Mouse (Mus musculus) CH12.LX (cell line): ENCODE results near the gene Calcrl. TPM values are rescaled to one million over a fixed set of nuclear protein-coding genes. Genes with fewer than 3 reads are reported as not detected.

Experiments
- DNase-seq: peaks from one replicate; pipeline ENCODE4 v3.0.0-alpha.2; 2013; ENCODE audit errors: extremely low read depth
- H3K27ac ChIP-seq: 2 replicates; pipeline ENCODE4 v1.5.1; 2012; ENCODE audit warnings: low read depth, mild to moderate bottlenecking, control low read depth, moderate library complexity; ENCODE audit not compliant: insufficient read depth
- H3K27me3 ChIP-seq: replicated peaks from 2 replicates; pipeline ENCODE3; 2012; ENCODE audit warnings: inconsistent platforms
- H3K36me3 ChIP-seq, 2 experiments: replicated peaks in 1 of 2; 2 replicates each; pipeline versions ENCODE3 to v1.6.1; 2012; ENCODE audit warnings: inconsistent platforms in 1 of 2, low read length in 1 of 2, mild to moderate bottlenecking in 1 of 2, mixed read lengths in 1 of 2, moderate library complexity in 1 of 2; ENCODE audit not compliant: control insufficient read depth in 1 of 2, insufficient read depth in 1 of 2
- H3K4me1 ChIP-seq, 2 experiments: 2 replicates each; pipeline ENCODE4 v1.6.1; 2012; ENCODE audit warnings: inconsistent platforms in 1 of 2, moderate library complexity in 1 of 2; ENCODE audit not compliant: insufficient read depth in 2 of 2, control insufficient read depth in 1 of 2
- H3K4me2 ChIP-seq: 2 replicates; pipeline ENCODE4 v1.6.1; 2012; ENCODE audit warnings: low read depth, mild to moderate bottlenecking, control low read depth; ENCODE audit not compliant: poor library complexity, insufficient read depth, severe bottlenecking
- H3K4me3 ChIP-seq, 3 experiments: fragments of 150-350 bp in 1 of 3; sonication (generic) in 1 of 3; replicated peaks in 1 of 3; 2 replicates each; pipeline versions ENCODE3 to v1.5.1; 2011 to 2012; ENCODE audit warnings: low read depth in 2 of 3, low read length in 2 of 3, mild to moderate bottlenecking in 2 of 3, moderate library complexity in 2 of 3, control low read depth in 1 of 3, improper control_type of control experiment in 1 of 3, inconsistent platforms in 1 of 3, mixed read lengths in 1 of 3; ENCODE audit not compliant: poor library complexity in 1 of 3
- H3K79me2 ChIP-seq: replicated peaks from 2 replicates; pipeline ENCODE4 v1.6.1; 2012; ENCODE audit warnings: mild to moderate bottlenecking, moderate library complexity; ENCODE audit not compliant: control insufficient read depth, poor library complexity, insufficient read depth, severe bottlenecking; ENCODE audit errors: extremely low read depth
- H3K9ac ChIP-seq: 2 replicates; pipeline ENCODE4 v1.6.1; 2012; ENCODE audit warnings: low read depth, mild to moderate bottlenecking, control low read depth, moderate library complexity; ENCODE audit not compliant: insufficient read depth
- H3K9me3 ChIP-seq: replicated peaks from 2 replicates; pipeline ENCODE3; 2012; ENCODE audit warnings: low read length, inconsistent platforms, mixed read lengths
- CHD2 ChIP-seq: IDR thresholded peaks from 2 replicates; pipeline ENCODE4 v1.6.1; 2011; ENCODE audit warnings: low read length, improper control_type of control experiment
- CTCF ChIP-seq, 2 experiments: IDR thresholded peaks in 1 of 2; conservative IDR thresholded peaks in 1 of 2; 2 replicates each; pipeline ENCODE4 v1.5.1; 2011 to 2012; ENCODE audit warnings: low read depth in 2 of 2, low read length in 2 of 2, improper control_type of control experiment in 1 of 2, inconsistent platforms in 1 of 2, mild to moderate bottlenecking in 1 of 2, moderate library complexity in 1 of 2
- E2F4 ChIP-seq: IDR thresholded peaks from 2 replicates; pipeline ENCODE4 v1.6.1; 2011; ENCODE audit warnings: low read depth, low read length, improper control_type of control experiment; ENCODE audit not compliant: insufficient replicate concordance
- ETS1 ChIP-seq: conservative IDR thresholded peaks from 2 replicates; pipeline ENCODE4 v1.6.1; 2012; ENCODE audit warnings: low read depth, mild to moderate bottlenecking, inconsistent platforms, low read length, improper control_type of control experiment, moderate library complexity
- HCFC1 ChIP-seq: IDR thresholded peaks from 2 replicates; pipeline ENCODE4 v1.6.1; 2012; ENCODE audit warnings: low read depth, mild to moderate bottlenecking, inconsistent platforms, low read length, improper control_type of control experiment
- IRF4 ChIP-seq: IDR thresholded peaks from 2 replicates; pipeline ENCODE4 v1.6.1; 2014; ENCODE audit warnings: low read depth, mild to moderate bottlenecking, inconsistent platforms, low read length, improper control_type of control experiment
- JUND ChIP-seq: conservative IDR thresholded peaks from 2 replicates; pipeline ENCODE4 v1.6.1; 2011; ENCODE audit warnings: low read depth, low read length, improper control_type of control experiment
- MAFK ChIP-seq: IDR thresholded peaks from 2 replicates; pipeline ENCODE4 v1.6.1; 2011; ENCODE audit warnings: low read length, improper control_type of control experiment; ENCODE audit not compliant: insufficient replicate concordance
- MEF2A ChIP-seq: IDR thresholded peaks from 2 replicates; pipeline ENCODE4 v1.6.1; 2014; ENCODE audit warnings: low read depth, mild to moderate bottlenecking, inconsistent platforms, low read length, improper control_type of control experiment, borderline replicate concordance
- MYC ChIP-seq: IDR thresholded peaks from 2 replicates; pipeline ENCODE4 v1.6.1; 2011; ENCODE audit warnings: low read depth, mild to moderate bottlenecking, improper control_type of control experiment, low read length
- NELFE ChIP-seq: IDR thresholded peaks from 2 replicates; pipeline ENCODE4 v1.6.1; 2011; ENCODE audit warnings: low read depth, low read length, improper control_type of control experiment
- NRF1 ChIP-seq: IDR thresholded peaks from 2 replicates; pipeline ENCODE4 v1.6.1; 2014; ENCODE audit warnings: low read depth, mild to moderate bottlenecking, inconsistent platforms, low read length, improper control_type of control experiment, moderate library complexity
- PAX5 ChIP-seq: IDR thresholded peaks from 2 replicates; pipeline ENCODE4 v1.6.1; 2012; ENCODE audit warnings: low read length, inconsistent platforms, mixed read lengths
- POLR2AphosphoS2 ChIP-seq: IDR thresholded peaks from 2 replicates; pipeline ENCODE4 v1.6.1; 2011; ENCODE audit warnings: low read depth, low read length, improper control_type of control experiment
- RCOR1 ChIP-seq: conservative IDR thresholded peaks from 2 replicates; pipeline ENCODE4 v1.6.1; 2012; ENCODE audit warnings: low read depth, mild to moderate bottlenecking, inconsistent platforms, low read length, improper control_type of control experiment
- TCF12 ChIP-seq: IDR thresholded peaks from 2 replicates; pipeline ENCODE4 v1.6.1; 2014; ENCODE audit warnings: low read depth, mild to moderate bottlenecking, inconsistent platforms, low read length, improper control_type of control experiment
- UBTF ChIP-seq: IDR thresholded peaks from 2 replicates; pipeline ENCODE4 v1.6.1; 2012; ENCODE audit warnings: low read depth, mild to moderate bottlenecking, inconsistent platforms, low read length, improper control_type of control experiment, moderate library complexity
- ZC3H11A ChIP-seq: IDR thresholded peaks from 2 replicates; pipeline ENCODE4 v1.6.1; 2012; ENCODE audit warnings: low read depth, mild to moderate bottlenecking, inconsistent platforms, low read length, improper control_type of control experiment
- ZKSCAN1 ChIP-seq: IDR thresholded peaks from 2 replicates; pipeline ENCODE4 v1.6.1; 2012; ENCODE audit warnings: low read depth, inconsistent platforms, low read length, improper control_type of control experiment, borderline replicate concordance
- dilution Hi-C: fragments of 300-500 bp; cut with MboI; formaldehyde crosslinking; loops from 2 replicates; pipeline ENCODE4 v1.14.3; 2020; ENCODE audit warnings: low sequenced_read_pairs; ENCODE audit not compliant: extremely low pct_unique_long_range_greater_than_20kb, extremely low pct_ligation_motif_present
- in situ Hi-C: fragments of 300-500 bp; cut with MboI; formaldehyde crosslinking; loops from 3 replicates; pipeline ENCODE4 v1.14.3; 2019; ENCODE audit warnings: low sequenced_read_pairs, low pct_ligation_motif_present, low pct_unique_long_range_greater_than_20kb, mixed read lengths
- polyA plus RNA-seq: library from polyadenylated mRNA; unstranded; fragments of >175 nt; gene quantifications from 2 replicates; pipeline ENCODE4 v1.2.1, GENCODE M21; 2012; ENCODE audit warnings: low read depth; ENCODE audit not compliant: insufficient read length
- total RNA-seq, 2 experiments: library from RNA; depleted of rRNA; stranded (reverse); fragments of 300-350 nt in 1 of 2; fragments of >200 nt in 1 of 2; gene quantifications; 2 replicates each; pipeline ENCODE4 v1.2.3; 2012 to 2014

The Calcrl gene
- total and polyA plus RNA-seq, 3 experiments, result 3.9 to 12.1 (median 5.9) TPM

- no peaks in the 10 kb centered on the region for H3K27me3 ChIP-seq
- no peaks in the 10 kb centered on the region for H3K79me2 ChIP-seq
- no peak overlapping the region for H3K9ac ChIP-seq
- no peak for DNase-seq
- peaks cover 0 to 4% of the 10 kb centered on the region in 2 experiments; a peak in 1 of 4 replicates for H3K4me1 ChIP-seq
- dilution Hi-C loops, result no loop called here
- no peak overlapping the region for H3K27ac ChIP-seq
- in situ Hi-C loops, result no loop called here
- no peaks in the 10 kb centered on the region for H3K36me3 ChIP-seq
- TF ChIP-seq JUND (no peak), PAX5 (no peak), CHD2 (no peak), HCFC1 (no peak), IRF4 (no peak), MEF2A (no peak), MAFK (no peak), ZC3H11A (no peak), POLR2AphosphoS2 (no peak), RCOR1 (no peak), MYC (no peak), E2F4 (no peak), NRF1 (no peak), TCF12 (no peak), ETS1 (no peak), NELFE (no peak)
- TF ChIP-seq, all 38 proteins: peak for 0
- H3K4me3 ChIP-seq, result no peak overlapping the region
- no peaks in the 10 kb centered on the region for H3K9me3 ChIP-seq
- no peak overlapping the region for H3K4me2 ChIP-seq
Observed at GRCm38 (mm10) chr2:84294611-84295010, 130.6 kb downstream of the Calcrl start.

- in situ Hi-C loops, result no loop called here
- H3K4me1 ChIP-seq, result no peaks in the 10 kb centered on the region
- TF ChIP-seq ZKSCAN1 (peak; percentile 68), UBTF (no peak), CTCF (conservative IDR thresholded peaks at IDR 0.05 in 1 of 2, IDR thresholded peaks at IDR 0.05 in 1 of 2; ENCODE audit: low read depth in 2 of 2, low read length in 2 of 2) (peak in 1 of 2 experiments; percentile 35; a peak in 2 of 4 replicates)
- H3K9me3 ChIP-seq, result no peaks in the 10 kb centered on the region
- DNase-seq, result no peak
- no peaks in the 10 kb centered on the region for H3K79me2 ChIP-seq
- no peak overlapping the region for H3K9ac ChIP-seq
- no peak overlapping the region for H3K27ac ChIP-seq
- H3K36me3 ChIP-seq, result no peaks in the 10 kb centered on the region
- no peaks in the 10 kb centered on the region for H3K27me3 ChIP-seq
- H3K4me2 ChIP-seq, result no peak overlapping the region
- H3K4me3 ChIP-seq, result no peak overlapping the region
- dilution Hi-C loops, result no loop called here
Observed at GRCm38 (mm10) chr2:84292351-84293000, 132.7 kb downstream of the Calcrl start.
